Mouse (Mus musculus) liver, adult 2 months (tissue): Measurements from ENCODE around the gene Gm21969. TPM values are rescaled to one million over a fixed set of nuclear protein-coding genes. Genes with fewer than 3 reads are reported as not detected.
A peak's percentile ranks its signal among the peaks of the same experiment; 100 is the strongest.

ENCODE experiments used
- DNase-seq: peaks from one replicate; pipeline ENCODE4 v3.0.0-alpha.2; 2011; ENCODE audit warnings: low read depth, low spot score; ENCODE audit errors: extremely low read depth
- H3K27ac ChIP-seq: fragments of 200-500 bp; replicated peaks from 2 replicates; pipeline ENCODE4 v1.5.1; 2012; ENCODE audit warnings: low read depth, mild to moderate bottlenecking, control low read depth, inconsistent platforms, low read length; ENCODE audit not compliant: insufficient read depth
- H3K27me3 ChIP-seq: fragments of 200-500 bp; 2 replicates; pipeline ENCODE4 v1.6.1; 2012; ENCODE audit warnings: mild to moderate bottlenecking, moderate library complexity, low read length, inconsistent platforms; ENCODE audit not compliant: control insufficient read depth, insufficient read depth
- H3K36me3 ChIP-seq: fragments of 200-500 bp; 2 replicates; pipeline ENCODE4 v1.6.1; 2012; ENCODE audit warnings: low read length, inconsistent platforms; ENCODE audit not compliant: control insufficient read depth, insufficient read depth
- H3K4me1 ChIP-seq: fragments of 200-500 bp; 2 replicates; pipeline ENCODE4 v1.6.1; 2011; ENCODE audit warnings: low read length; ENCODE audit not compliant: control insufficient read depth, insufficient read depth
- H3K4me3 ChIP-seq: fragments of 200-500 bp; 2 replicates; pipeline ENCODE4 v1.5.1; 2011; ENCODE audit warnings: low read depth, mild to moderate bottlenecking, control low read depth, low read length, moderate library complexity; ENCODE audit not compliant: insufficient read depth
- H3K79me2 ChIP-seq: fragments of 200-500 bp; 2 replicates; pipeline ENCODE4 v1.6.1; 2012; ENCODE audit warnings: inconsistent platforms, mild to moderate bottlenecking, low read length, moderate library complexity; ENCODE audit not compliant: control insufficient read depth, insufficient read depth
- H3K9ac ChIP-seq: fragments of 200-500 bp; 2 replicates; pipeline ENCODE4 v1.6.1; 2012; ENCODE audit warnings: low read depth, mild to moderate bottlenecking, control low read depth, inconsistent platforms, low read length
- CTCF ChIP-seq: fragments of 200-500 bp; IDR thresholded peaks from 2 replicates; pipeline ENCODE4 v1.5.1; 2011; ENCODE audit warnings: low read depth, low read length, control low read depth
- POLR2A ChIP-seq: fragments of 200-500 bp; IDR thresholded peaks from 2 replicates; pipeline ENCODE4 v1.6.1; 2011; ENCODE audit warnings: low read length, control low read depth; ENCODE audit not compliant: insufficient read depth; ENCODE audit errors: extremely low read depth
- WGBS: fragments of 180-500 bp; shearing (Covaris S2); methylation state at CpG from one replicate; pipeline ENCODE4 v1.1.7; 2018; 5-methylcytosine and 5-hydroxymethylcytosine counted together
- polyA plus RNA-seq: library from polyadenylated mRNA; depleted of rRNA; stranded (reverse); fragments of >200 nt; gene quantifications from 2 replicates; pipeline ENCODE4 v1.2.3, GENCODE M21; 2012
- total RNA-seq: library from RNA; depleted of rRNA; stranded (reverse); fragments of >200 nt; gene quantifications from 2 replicates; pipeline ENCODE4 v1.2.3, GENCODE M21; 2014

The Gm21969 gene
- total and polyA plus RNA-seq, 2 experiments, result 0.09 to 0.11 TPM

DNA sequence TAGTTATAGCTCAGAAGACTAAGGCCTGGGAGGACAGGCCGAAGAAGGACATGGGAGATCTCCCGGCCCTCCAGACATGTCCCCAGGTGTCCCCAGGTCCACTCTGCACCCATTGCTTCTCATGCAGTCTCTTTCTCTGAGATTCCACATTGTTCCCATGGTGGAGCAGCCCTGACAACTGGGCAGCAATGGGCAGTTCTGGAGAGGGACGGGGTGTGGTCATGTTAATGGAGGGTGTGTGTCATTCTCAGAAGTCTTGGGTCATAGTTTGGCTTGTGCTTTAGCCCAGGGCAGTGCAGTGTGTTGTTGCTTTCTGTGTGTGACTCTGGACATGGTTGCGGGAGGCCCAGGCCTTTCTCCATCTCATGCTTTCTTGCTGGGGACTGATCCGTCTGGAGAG lies 3.7 kb downstream of the Gm21969 start:
- WGBS, result 87% methylated on average over 5 of the region's 5 CpGs

DNA sequence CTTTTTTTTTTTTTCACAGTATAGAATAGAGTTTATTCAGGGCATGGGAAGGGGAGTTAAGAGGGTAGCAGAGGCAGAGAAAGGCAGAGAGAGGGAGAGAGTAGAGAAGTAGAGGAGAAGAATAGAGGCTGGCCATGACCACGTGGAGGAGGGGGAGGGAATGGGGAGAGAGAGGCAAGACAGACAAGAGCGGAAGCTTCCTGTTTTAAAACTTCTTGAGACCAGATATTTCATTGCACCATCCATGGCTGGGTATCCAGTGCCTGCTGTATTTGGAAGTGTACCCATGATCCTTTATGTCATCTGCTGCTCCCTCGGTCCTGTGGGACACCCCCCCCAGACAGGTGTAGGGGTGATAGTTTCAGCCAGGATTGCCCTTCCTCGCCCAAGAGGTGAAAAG lies 6.0 kb downstream of the Gm21969 start:
- Histone ChIP-seq H3K27ac (no peak overlapping the region), H3K36me3 (peaks cover 7% of the 10 kb centered on the region), H3K4me1 (no peaks in the 10 kb centered on the region), H3K4me3 (no peak overlapping the region), H3K79me2 (no peaks in the 10 kb centered on the region), H3K27me3 (no peaks in the 10 kb centered on the region), H3K9ac (no peak overlapping the region)
- TF ChIP-seq CTCF, result no peak
- no peak for TF ChIP-seq POLR2A
- WGBS, result 64% methylated on average over 4 of the region's 4 CpGs
- DNase-seq, result no peak

More for the DNA sequence above, 3.7 kb downstream of the Gm21969 start:
- peaks cover 3% of the 10 kb centered on the region; the same call in 1 of the 2 replicates for H3K79me2 ChIP-seq
- no peaks in the 10 kb centered on the region for H3K27me3 ChIP-seq
- no peak overlapping the region for H3K4me3 ChIP-seq
- no peak overlapping the region for H3K9ac ChIP-seq
- peaks cover 6% of the 10 kb centered on the region for H3K4me1 ChIP-seq
- no peaks in the 10 kb centered on the region; the same call in 1 of the 2 replicates for H3K36me3 ChIP-seq
- DNase-seq, result no peak
- no peak overlapping the region for H3K27ac ChIP-seq
- TF ChIP-seq POLR2A (no peak), CTCF (no peak)

DNA sequence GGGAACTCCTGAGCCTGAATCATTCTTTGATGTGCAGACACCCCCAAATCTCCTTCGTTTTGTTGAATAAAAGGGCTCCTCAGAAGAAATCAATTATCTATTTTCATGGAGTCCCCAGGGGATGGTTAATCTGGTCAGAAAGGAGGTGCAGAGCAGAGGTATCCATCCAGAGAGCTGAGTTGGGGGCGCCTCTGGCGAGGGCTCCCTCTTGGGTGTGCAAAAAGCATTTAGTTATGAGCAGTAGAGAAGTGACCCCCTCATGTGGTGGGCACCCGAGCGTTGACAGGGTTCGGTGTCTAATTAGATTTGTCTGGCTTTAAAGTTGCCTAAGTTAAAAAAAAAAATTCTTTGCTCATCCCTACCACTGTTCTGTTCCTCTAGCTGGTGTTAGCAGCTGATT lies 8.0 kb downstream of the Gm21969 start:
- no peak for DNase-seq
- TF ChIP-seq POLR2A (no peak), CTCF (no peak)
- Histone ChIP-seq H3K9ac (no peak overlapping the region), H3K79me2 (peaks cover 4% of the 10 kb centered on the region; the same call in 1 of the 2 replicates), H3K27me3 (no peaks in the 10 kb centered on the region), H3K36me3 (peaks cover 20% of the 10 kb centered on the region), H3K27ac (no peak overlapping the region), H3K4me1 (no peaks in the 10 kb centered on the region; the same call in 1 of the 2 replicates), H3K4me3 (no peak overlapping the region)
- 68% methylated on average over 6 of the region's 6 CpGs for WGBS

GRCm38 (mm10) chr4:139611542-139611953 lies 8.6 kb downstream of the Gm21969 start:
- TF ChIP-seq POLR2A, result no peak
- TF ChIP-seq CTCF, result peak; percentile 91
- Histone ChIP-seq H3K27ac (no peak overlapping the region), H3K79me2 (peaks cover 4% of the 10 kb centered on the region; the same call in 1 of the 2 replicates), H3K27me3 (no peaks in the 10 kb centered on the region), H3K4me1 (no peaks in the 10 kb centered on the region; the same call in 1 of the 2 replicates), H3K9ac (no peak overlapping the region), H3K4me3 (no peak overlapping the region), H3K36me3 (peaks cover 20% of the 10 kb centered on the region)
- DNase-seq, result peak; percentile 43
- 24% methylated on average over 10 of the region's 10 CpGs for WGBS

GRCm38 (mm10) chr4:139614524-139615260 lies 11.7 kb downstream of the Gm21969 start:
- peaks cover 20% of the 10 kb centered on the region for H3K36me3 ChIP-seq
- H3K27me3 ChIP-seq, result no peaks in the 10 kb centered on the region
- H3K27ac ChIP-seq, result no peak overlapping the region
- peak; percentile 67 for DNase-seq
- H3K9ac ChIP-seq, result no peak overlapping the region
- peaks cover 4% of the 10 kb centered on the region; the same call in 1 of the 2 replicates for H3K79me2 ChIP-seq
- 89% methylated on average over 21 of the region's 21 CpGs for WGBS
- TF ChIP-seq POLR2A, result no peak
- TF ChIP-seq CTCF, result 0 out of 2 replicates have a peak, but pooled peaks have one; percentile 16
- no peak overlapping the region for H3K4me3 ChIP-seq
- H3K4me1 ChIP-seq, result no peaks in the 10 kb centered on the region; the same call in 1 of the 2 replicates
